Mouse (Mus musculus) kidney, postnatal 0 days (tissue): ENCODE data around the gene Efcc1. TPM values are rescaled to one million over a fixed set of nuclear protein-coding genes. Genes with fewer than 3 reads are reported as not detected.
"Not testable (repeated sequence)": the region's sequence is repeated elsewhere in the genome, so short reads cannot be mapped to it uniquely, and the experiment has no call there.

ENCODE experiments used
- ATAC-seq: fragments of 200-750 bp; cut with Nextera tagmentation; replicated peaks from 2 replicates; pipeline ENCODE4 v1.8.0; 2017; ENCODE audit warnings: low read depth, moderate number of reproducible peaks, moderate TSS enrichment, moderate library complexity; ENCODE audit not compliant: low FRiP score
- DNase-seq: peaks from one replicate; pipeline ENCODE4 v3.0.0-alpha.2; 2016; ENCODE audit warnings: low spot score
- H3K27ac ChIP-seq: fragments of 300-500 bp; sonication (generic); 2 replicates; pipeline ENCODE4 v1.5.1; 2014; ENCODE audit warnings: mild to moderate bottlenecking
- H3K27me3 ChIP-seq: fragments of 300-500 bp; sonication (generic); 2 replicates; pipeline ENCODE4 v1.6.1; 2014; ENCODE audit warnings: low read length, mixed read lengths; ENCODE audit not compliant: insufficient read depth
- H3K36me3 ChIP-seq: fragments of 300-500 bp; sonication (generic); 2 replicates; pipeline ENCODE4 v1.6.1; 2014; ENCODE audit warnings: low read length, mixed read lengths; ENCODE audit not compliant: insufficient read depth
- H3K4me1 ChIP-seq: fragments of 300-500 bp; sonication (generic); replicated peaks from 2 replicates; pipeline ENCODE4 v1.6.1; 2014; ENCODE audit warnings: antibody characterized with exemption, low read length, mixed read lengths; ENCODE audit not compliant: insufficient read depth
- H3K4me2 ChIP-seq: fragments of 300-500 bp; sonication (generic); 2 replicates; pipeline ENCODE4 v1.6.1; 2014; ENCODE audit warnings: mild to moderate bottlenecking, low read length, moderate library complexity, mixed read lengths
- H3K4me3 ChIP-seq: fragments of 300-500 bp; sonication (generic); replicated peaks from 2 replicates; pipeline ENCODE4 v1.5.1; 2014; ENCODE audit warnings: low read depth, low read length
- H3K9ac ChIP-seq: fragments of 300-500 bp; sonication (generic); 2 replicates; pipeline ENCODE4 v1.6.1; 2014; ENCODE audit warnings: low read depth, low read length
- H3K9me3 ChIP-seq: fragments of 300-500 bp; sonication (generic); replicated peaks from 2 replicates; pipeline ENCODE4 v1.6.1; 2016; ENCODE audit warnings: low read length, inconsistent platforms, mixed read lengths
- CTCF ChIP-seq: IDR thresholded peaks from 2 replicates; pipeline ENCODE4 v1.5.1; 2016; ENCODE audit warnings: antibody characterized with exemption, low read depth, mild to moderate bottlenecking, moderate library complexity
- WGBS: fragments of 180-500 bp; shearing (Covaris S2); extraction: QIAGEN DNeasy Blood & Tissue Kit; methylation state at CpG from one replicate; pipeline ENCODE4 v1.1.7; 2014; 5-methylcytosine and 5-hydroxymethylcytosine counted together
- polyA plus RNA-seq: library from polyadenylated mRNA; unstranded; fragments of >200 nt; fragmentation: Nextera tagmentation; extraction: Ambion mirVana; gene quantifications from 2 replicates; pipeline ENCODE4 v1.2.1, GENCODE M21; 2015

The Efcc1 gene
- polyA plus RNA-seq, 1 experiment from 2014 or later: 2.0 TPM

GRCm38 (mm10) chr6:87759404-87759803, 28.7 kb downstream of the Efcc1 start:
- Histone ChIP-seq H3K27ac (no peak overlapping the region), H3K4me2 (no peak overlapping the region), H3K27me3 (no peaks in the 10 kb centered on the region), H3K4me1 (no peaks in the 10 kb centered on the region), H3K9ac (no peak overlapping the region), H3K9me3 (no peaks in the 10 kb centered on the region), H3K36me3 (no peaks in the 10 kb centered on the region), H3K4me3 (no peak overlapping the region)
- 57% methylated on average over 3 of the region's 3 CpGs for WGBS
- DNase-seq (no peak), ATAC-seq (peak; percentile 36; the same call in 1 of the 2 replicates)
- TF ChIP-seq CTCF: no peak

DNA sequence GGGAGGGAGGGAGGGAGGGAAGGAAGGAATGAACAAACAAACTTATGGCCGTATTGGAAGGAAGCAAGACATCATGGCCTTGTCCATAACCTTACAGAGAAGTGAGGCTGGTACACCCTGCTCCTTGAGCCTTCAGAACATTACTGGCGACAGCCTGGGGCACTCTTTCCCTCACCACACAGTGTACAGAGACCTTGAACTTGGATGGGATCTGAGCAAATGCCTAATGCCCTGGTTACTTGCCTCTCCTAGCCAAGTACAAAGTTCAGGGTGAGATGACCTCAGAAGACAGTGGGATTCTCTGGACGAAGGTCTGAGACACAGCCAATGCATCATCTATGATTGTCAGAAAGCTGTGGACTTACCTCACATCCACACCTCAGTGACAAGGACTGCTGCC, 29.2 kb downstream of the Efcc1 start:
- H3K27ac ChIP-seq: no peak overlapping the region
- no peaks in the 10 kb centered on the region for H3K36me3 ChIP-seq
- no peak overlapping the region for H3K4me3 ChIP-seq
- no peaks in the 10 kb centered on the region for H3K27me3 ChIP-seq
- no peaks in the 10 kb centered on the region for H3K9me3 ChIP-seq
- H3K4me2 ChIP-seq: no peak overlapping the region
- no peak overlapping the region for H3K9ac ChIP-seq
- DNase-seq (no peak), ATAC-seq (no peak)
- no peak for TF ChIP-seq CTCF
- 56% methylated on average over 3 of the region's 3 CpGs for WGBS
- H3K4me1 ChIP-seq: no peaks in the 10 kb centered on the region

DNA sequence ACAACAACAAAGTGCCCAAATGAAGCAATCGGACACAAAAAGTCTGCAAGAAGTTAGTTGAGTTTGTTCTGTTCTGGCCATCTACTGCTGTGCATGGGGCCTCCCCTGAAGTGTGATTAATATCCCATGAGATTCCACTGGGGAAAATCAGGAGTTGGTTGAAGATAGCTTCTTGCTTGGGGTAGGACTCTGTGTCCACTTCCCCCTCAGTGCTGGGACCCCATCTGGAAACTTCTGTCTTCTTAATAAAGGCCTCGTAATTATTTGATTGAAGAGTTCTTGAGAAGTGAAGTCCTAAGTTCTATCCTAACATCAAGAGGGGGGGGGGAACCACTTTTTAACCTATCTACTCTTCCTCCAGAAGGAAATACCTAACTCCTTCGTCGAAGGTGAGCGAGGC, 31.5 kb downstream of the Efcc1 start:
- DNase-seq (no peak), ATAC-seq (no peak)
- no peak overlapping the region for H3K27ac ChIP-seq
- TF ChIP-seq CTCF: no peak
- H3K4me1 ChIP-seq: no peaks in the 10 kb centered on the region
- H3K4me2 ChIP-seq: no peak overlapping the region
- 80% methylated on average over 5 of the region's 5 CpGs for WGBS
- H3K4me3 ChIP-seq: no peak overlapping the region
- H3K9me3 ChIP-seq: no peaks in the 10 kb centered on the region
- H3K36me3 ChIP-seq: no peaks in the 10 kb centered on the region
- no peak overlapping the region for H3K9ac ChIP-seq
- H3K27me3 ChIP-seq: no peaks in the 10 kb centered on the region

GRCm38 (mm10) chr6:87763376-87764280, 33.0 kb downstream of the Efcc1 start:
- 0 out of 2 replicates have a peak overlapping the region, but pooled peaks have one; percentile 21 for H3K27ac ChIP-seq
- DNase-seq: peak; percentile 71
- TF ChIP-seq CTCF: peak; percentile 77
- no peak overlapping the region for H3K4me2 ChIP-seq
- no peak overlapping the region for H3K9ac ChIP-seq
- no peak overlapping the region for H3K4me3 ChIP-seq
- no peaks in the 10 kb centered on the region for H3K9me3 ChIP-seq
- ATAC-seq: no peak
- 60% methylated on average over 4 of the region's 4 CpGs for WGBS
- H3K4me1 ChIP-seq: no peaks in the 10 kb centered on the region
- no peaks in the 10 kb centered on the region for H3K27me3 ChIP-seq
- H3K36me3 ChIP-seq: no peaks in the 10 kb centered on the region

GRCm38 (mm10) chr6:87764296-87764695, 33.6 kb downstream of the Efcc1 start:
- not testable (repeated sequence) for H3K4me1 ChIP-seq, H3K27ac ChIP-seq, ATAC-seq, H3K4me3 ChIP-seq, H3K4me2 ChIP-seq, H3K27me3 ChIP-seq, DNase-seq, H3K9me3 ChIP-seq, H3K9ac ChIP-seq, H3K36me3 ChIP-seq
- 92% methylated on average over 2 of the region's 2 CpGs for WGBS

DNA sequence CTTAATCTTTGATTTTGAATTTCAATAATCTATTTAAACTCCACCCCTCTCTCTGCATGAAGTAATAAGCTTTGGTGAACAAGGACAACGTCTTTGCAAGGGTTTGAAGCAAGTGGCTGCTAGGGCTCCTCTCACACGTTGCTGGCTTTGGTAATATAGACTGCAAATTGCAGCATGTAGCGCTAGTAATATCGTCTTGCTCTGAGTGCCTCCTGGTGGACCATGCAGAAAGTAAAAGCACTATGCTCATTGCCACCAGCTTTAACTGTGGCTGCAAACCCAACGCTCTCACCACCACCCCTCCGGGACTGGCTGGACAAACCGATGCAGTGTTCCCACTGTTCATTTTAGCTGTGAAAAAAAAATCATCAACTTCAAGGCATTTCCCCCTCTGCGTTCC, 40.0 kb downstream of the Efcc1 start:
- Histone ChIP-seq H3K4me3 (no peak overlapping the region), H3K9ac (no peak overlapping the region), H3K9me3 (no peaks in the 10 kb centered on the region), H3K36me3 (no peaks in the 10 kb centered on the region), H3K4me1 (no peaks in the 10 kb centered on the region), H3K4me2 (no peak overlapping the region), H3K27ac (no peak overlapping the region), H3K27me3 (no peaks in the 10 kb centered on the region)
- no peak for ATAC-seq
- DNase-seq: peak; percentile 57
- TF ChIP-seq CTCF: peak; percentile 66
- WGBS: 44% methylated on average over 8 of the region's 8 CpGs

DNA sequence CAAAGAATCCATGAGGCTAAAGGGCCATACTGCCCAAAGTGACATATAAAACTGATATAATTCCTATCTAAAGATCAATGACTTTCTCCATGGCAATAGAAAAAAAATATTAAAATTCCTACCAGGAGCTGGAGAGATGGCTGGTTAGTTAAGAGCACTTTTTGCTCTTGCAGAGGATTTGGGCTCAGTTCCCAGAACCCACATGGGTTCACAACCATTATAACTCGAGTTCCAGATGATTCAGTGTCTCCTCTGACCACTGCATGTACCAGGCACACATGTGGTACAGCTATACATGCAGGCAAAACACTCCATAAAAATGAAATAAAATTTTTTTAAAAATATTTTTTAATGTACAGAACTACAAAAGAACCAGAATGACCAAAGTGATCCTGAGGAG, 43.8 kb downstream of the Efcc1 start:
- Histone ChIP-seq H3K4me2 (no peak overlapping the region), H3K27ac (no peak overlapping the region), H3K9ac (no peak overlapping the region), H3K9me3 (no peaks in the 10 kb centered on the region), H3K36me3 (no peaks in the 10 kb centered on the region), H3K4me3 (no peak overlapping the region), H3K4me1 (no peaks in the 10 kb centered on the region; the same call in 1 of the 2 replicates), H3K27me3 (no peaks in the 10 kb centered on the region)
- DNase-seq (no peak), ATAC-seq (no peak)
- 46% methylated on average over 1 of the region's 1 CpGs for WGBS
- no peak for TF ChIP-seq CTCF
